8 mouse cellular contexts compared by ENCODE assay signal in the genomic region with DNA sequence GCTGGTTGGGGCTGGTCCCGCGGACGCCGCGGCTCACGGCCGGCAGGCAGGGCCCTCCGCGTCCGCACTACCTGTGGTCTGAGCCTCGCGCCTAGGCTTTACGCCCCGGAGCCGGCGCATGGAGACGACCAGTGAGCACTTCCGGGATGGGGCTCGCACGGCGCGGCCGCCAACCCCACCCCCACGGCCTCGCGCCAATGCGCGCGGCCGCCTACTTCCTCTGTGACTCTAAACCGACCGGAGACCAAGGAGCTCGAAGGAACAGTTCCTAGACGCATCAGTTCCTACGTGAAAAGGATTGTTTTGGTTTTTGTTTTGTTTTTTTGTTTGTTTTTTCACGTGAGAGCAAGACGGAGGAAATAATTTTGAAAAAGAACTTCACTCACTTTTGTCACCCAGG. TPM values are rescaled to one million over a fixed set of nuclear protein-coding genes. Genes with fewer than 3 reads are reported as not detected.
DNase-seq lines count a peak whose midpoint lies in the region; ATAC-seq lines count a peak whose summit lies in the region.

A gene (minus strand): TSS at position 199 of the 400 bp plus-strand sequence.
A gene (plus strand): TSS at position 231 of the 400 bp plus-strand sequence.

- peak within 1 kb of the TSS; percentile 93 for H3K4me3 ChIP-seq in intestine, embryonic 14.5 days (ENCODE audit: low read depth, low read length)

- H3K4me1 ChIP-seq in intestine, embryonic 14.5 days (replicated peaks; ENCODE audit: control insufficient read depth, insufficient read depth, low read length), result peaks cover 12% of the 10 kb centered on the region; the same call in 1 of the 2 replicates

- 0% methylated on average over 37 of the region's 37 CpGs for WGBS in intestine, embryonic 14.5 days

- H3K9me3 ChIP-seq in intestine, embryonic 14.5 days (ENCODE audit: control insufficient read depth, low read length), result no peaks in the 10 kb centered on the region

- H3K36me3 ChIP-seq in intestine, embryonic 14.5 days (ENCODE audit: control insufficient read depth, insufficient read depth, low read length), result peaks cover 33% of the 10 kb centered on the region

- ATAC-seq in intestine, embryonic 14.5 days (replicated peaks; ENCODE audit: low FRiP score, low TSS enrichment, low read depth), result peak; percentile 95

- H3K9ac ChIP-seq in intestine, embryonic 14.5 days (ENCODE audit: low read length), result peak within 1 kb of the TSS; percentile 74

- DNase-seq in adrenal gland, adult 18-20 months (ENCODE audit: low spot score in 2 of 2), result peak; percentile 84 to 85
- peak; percentile 96 for DNase-seq in embryo, embryonic 11 days
- peak; percentile 91 for DNase-seq in gastrocnemius, postnatal 25 days
- peak; percentile 92 for DNase-seq in intestine, embryonic 14.5 days (ENCODE audit: low spot score)
- peak; percentile 91 to 92 for DNase-seq in left cerebral cortex, postnatal 14 days (ENCODE audit: low spot score in 2 of 2)
- DNase-seq in mesoderm, embryonic 11.5 days (ENCODE audit: low read depth, low spot score), result peak; percentile 93
- peak; percentile 85 to 88 for DNase-seq in right cerebral cortex, postnatal 36 days (ENCODE audit: low spot score in 2 of 2)
- DNase-seq in yolk sac, embryonic 10.5 days (ENCODE audit: low spot score), result peak; percentile 85

- no peaks in the 10 kb centered on the region for H3K27me3 ChIP-seq in intestine, embryonic 14.5 days (replicated peaks; ENCODE audit: control insufficient read depth, insufficient read depth, low read length)

- peak within 1 kb of the TSS; percentile 86; the same call in 1 of the 2 replicates for H3K27ac ChIP-seq in intestine, embryonic 14.5 days (ENCODE audit: low read depth)

- intact Hi-C loops in left cerebral cortex, postnatal 14 days (cut with DNase I), result loop anchor here (10.0 kb wide), 1 partner anchor 730 kb away; no protein-coding TSS in a partner anchor

- H3K4me2 ChIP-seq in intestine, embryonic 14.5 days (ENCODE audit: low read length), result peak within 1 kb of the TSS; percentile 93

RNA-seq across cellular contexts. Expression of the first gene that starts in this region (rescaled TPM):
- total RNA-seq in adrenal gland, adult 18-20 months (2021), result 10 to 100 TPM; 28.2 to 30.0 TPM
- 10 to 100 TPM; 15.5 to 17.6 TPM for total RNA-seq in gastrocnemius, postnatal 25 days (2021)
- 80.0 and 85.5 TPM in 2 replicates for polyA plus RNA-seq in intestine, embryonic 14.5 days (2014; fragmentation: Nextera tagmentation; extraction: Ambion mirVana)
- total RNA-seq in left cerebral cortex, postnatal 14 days (2021), result 10 to 100 TPM; 33.7 to 34.6 TPM

RNA-seq across cellular contexts. Expression of the second gene that starts in this region (rescaled TPM):
- 100 to 1,000 TPM; 144 to 150 TPM for total RNA-seq in adrenal gland, adult 18-20 months (2021)
- 100 to 1,000 TPM in 1 of 2 experiments, 10 to 100 TPM in 1; 91.2 to 108 TPM for total RNA-seq in gastrocnemius, postnatal 25 days (2021)
- polyA plus RNA-seq in intestine, embryonic 14.5 days (2014; fragmentation: Nextera tagmentation; extraction: Ambion mirVana), result 165 and 173 TPM in 2 replicates
- 100 to 1,000 TPM; 115 to 121 TPM for total RNA-seq in left cerebral cortex, postnatal 14 days (2021)

Comparison
In these comparisons a context has a peak if more than half of its experiments do, and no peak if none do; other contexts are left out.
1. Peak in every context shown above with its lines: DNase-seq, ATAC-seq, H3K4me3 ChIP-seq and H3K27ac ChIP-seq.